Mouse (Mus musculus): ENCODE results near the gene Bcat2. TPM values are rescaled to one million over a fixed set of nuclear protein-coding genes. Genes with fewer than 3 reads are reported as not detected.

The Bcat2 gene
- polyA plus RNA-seq, 1 experiment, result 21.1 TPM

GRCm38 (mm10) chr7:45621443-45621842 lies 51.5 kb downstream of the Bcat2 start, which contains the start of gene Izumo1:
TSS of gene Izumo1 (plus strand) at chr7:45621811.
- no peaks in the 10 kb centered on the region for H3K4me1 ChIP-seq (ENCODE audit: control insufficient read depth, insufficient read depth, low read length)
- no peak within 1 kb of the TSS for H3K27ac ChIP-seq (ENCODE audit: insufficient read depth, low read length)
- TF ChIP-seq CTCF (IDR thresholded peaks at IDR 0.05; ENCODE audit: borderline replicate concordance, insufficient read depth, low read depth, low read length), result no peak
- TF ChIP-seq POLR2A (IDR thresholded peaks at IDR 0.05; ENCODE audit: borderline replicate concordance, insufficient read depth, low read length), result no peak
- no peak within 1 kb of the TSS for H3K4me3 ChIP-seq (replicated peaks; ENCODE audit: insufficient read depth, low read depth, low read length)
- no peak for DNase-seq
- WGBS, result 39% methylated on average over 9 of the region's 9 CpGs
- no peaks in the 10 kb centered on the region for H3K27me3 ChIP-seq (ENCODE audit: control insufficient read depth, insufficient read depth, low read length)

- TF ChIP-seq CTCF (IDR thresholded peaks at IDR 0.05; ENCODE audit: borderline replicate concordance, insufficient read depth, low read depth, low read length), result no peak
- TF ChIP-seq POLR2A (IDR thresholded peaks at IDR 0.05; ENCODE audit: borderline replicate concordance, insufficient read depth, low read length), result no peak
- H3K4me3 ChIP-seq (replicated peaks; ENCODE audit: insufficient read depth, low read depth, low read length), result no peak overlapping the region
- WGBS, result 91% methylated on average over 11 of the region's 11 CpGs
Measured at GRCm38 (mm10) chr7:45623507-45623906, 53.6 kb downstream of the Bcat2 start.

GRCm38 (mm10) chr7:45624718-45625117 lies 54.8 kb downstream of the Bcat2 start:
- no peaks in the 10 kb centered on the region for H3K27me3 ChIP-seq (ENCODE audit: control insufficient read depth, insufficient read depth, low read length)
- H3K4me1 ChIP-seq (ENCODE audit: control insufficient read depth, insufficient read depth, low read length), result no peaks in the 10 kb centered on the region
- 90% methylated on average over 3 of the region's 3 CpGs for WGBS
- no peak overlapping the region for H3K4me3 ChIP-seq (replicated peaks; ENCODE audit: insufficient read depth, low read depth, low read length)
- TF ChIP-seq CTCF (IDR thresholded peaks at IDR 0.05; ENCODE audit: borderline replicate concordance, insufficient read depth, low read depth, low read length), result no peak
- TF ChIP-seq POLR2A (IDR thresholded peaks at IDR 0.05; ENCODE audit: borderline replicate concordance, insufficient read depth, low read length), result no peak
- no peak for DNase-seq
- H3K27ac ChIP-seq (ENCODE audit: insufficient read depth, low read length), result no peak overlapping the region

More at GRCm38 (mm10) chr7:45623507-45623906, 53.6 kb downstream of the Bcat2 start:
- no peaks in the 10 kb centered on the region for H3K27me3 ChIP-seq (ENCODE audit: control insufficient read depth, insufficient read depth, low read length)
- H3K27ac ChIP-seq (ENCODE audit: insufficient read depth, low read length), result no peak overlapping the region
- no peak for DNase-seq
- no peaks in the 10 kb centered on the region for H3K4me1 ChIP-seq (ENCODE audit: control insufficient read depth, insufficient read depth, low read length)

DNA sequence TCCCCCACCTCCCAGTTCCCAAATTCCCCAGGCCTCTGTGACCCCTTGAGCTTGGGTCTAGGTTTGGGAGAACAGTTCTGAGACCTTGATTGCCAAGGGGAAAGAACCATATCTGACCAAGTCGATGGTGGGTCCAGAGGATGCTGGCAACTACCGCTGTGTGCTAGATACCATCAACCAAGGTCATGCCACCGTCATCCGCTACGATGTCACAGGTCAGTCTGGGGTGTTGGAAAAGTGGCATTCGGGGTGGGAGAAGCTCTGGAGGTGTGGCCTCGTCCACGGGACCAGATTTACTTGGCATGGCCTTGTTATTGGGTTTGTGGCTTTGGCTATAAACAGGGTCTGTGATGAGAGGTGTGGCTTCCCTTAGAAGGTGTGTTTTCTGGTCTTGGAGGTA lies 55.5 kb downstream of the Bcat2 start:
- TF ChIP-seq POLR2A (IDR thresholded peaks at IDR 0.05; ENCODE audit: borderline replicate concordance, insufficient read depth, low read length), result no peak
- WGBS, result 91% methylated on average over 8 of the region's 8 CpGs

DNA sequence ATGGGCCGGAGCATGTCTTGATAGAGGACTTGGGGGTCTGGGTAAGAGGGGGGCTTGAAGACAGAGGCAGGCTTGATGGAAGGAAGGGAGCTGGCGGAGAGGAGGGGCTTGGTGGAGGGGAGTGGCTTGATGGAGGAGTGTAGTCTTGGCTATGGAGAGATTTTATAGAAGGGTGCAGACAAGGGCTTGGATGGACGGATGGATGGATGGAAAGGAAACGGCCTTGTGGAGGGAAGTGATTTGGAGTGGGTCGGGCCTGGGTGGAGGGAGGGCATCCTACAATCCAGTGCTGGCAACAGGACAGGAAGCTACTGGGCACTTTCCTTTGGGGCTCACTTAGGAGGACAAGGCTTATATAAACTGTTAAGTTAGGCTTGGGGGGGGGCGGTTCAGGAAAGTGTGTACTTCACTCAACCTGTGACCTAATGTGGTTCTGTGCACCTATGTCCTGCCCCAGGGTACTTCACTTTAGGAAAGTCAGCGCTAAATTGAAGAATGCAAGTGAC lies 56.7 kb downstream of the Bcat2 start:
- WGBS, result 85% methylated on average over 7 of the region's 7 CpGs
- Histone ChIP-seq H3K27me3 (ENCODE audit: control insufficient read depth, insufficient read depth, low read length) (no peaks in the 10 kb centered on the region), H3K27ac (ENCODE audit: insufficient read depth, low read length) (no peak overlapping the region), H3K4me3 (replicated peaks; ENCODE audit: insufficient read depth, low read depth, low read length) (no peak overlapping the region), H3K4me1 (ENCODE audit: control insufficient read depth, insufficient read depth, low read length) (no peaks in the 10 kb centered on the region)
- no peak for DNase-seq
- no peak for TF ChIP-seq POLR2A (IDR thresholded peaks at IDR 0.05; ENCODE audit: borderline replicate concordance, insufficient read depth, low read length)
- no peak for TF ChIP-seq CTCF (IDR thresholded peaks at IDR 0.05; ENCODE audit: borderline replicate concordance, insufficient read depth, low read depth, low read length)

More for the DNA sequence above, 55.5 kb downstream of the Bcat2 start:
- Histone ChIP-seq H3K27ac (ENCODE audit: insufficient read depth, low read length) (no peak overlapping the region), H3K4me1 (ENCODE audit: control insufficient read depth, insufficient read depth, low read length) (no peaks in the 10 kb centered on the region), H3K27me3 (ENCODE audit: control insufficient read depth, insufficient read depth, low read length) (no peaks in the 10 kb centered on the region), H3K4me3 (replicated peaks; ENCODE audit: insufficient read depth, low read depth, low read length) (no peak overlapping the region)
- DNase-seq, result no peak

DNA sequence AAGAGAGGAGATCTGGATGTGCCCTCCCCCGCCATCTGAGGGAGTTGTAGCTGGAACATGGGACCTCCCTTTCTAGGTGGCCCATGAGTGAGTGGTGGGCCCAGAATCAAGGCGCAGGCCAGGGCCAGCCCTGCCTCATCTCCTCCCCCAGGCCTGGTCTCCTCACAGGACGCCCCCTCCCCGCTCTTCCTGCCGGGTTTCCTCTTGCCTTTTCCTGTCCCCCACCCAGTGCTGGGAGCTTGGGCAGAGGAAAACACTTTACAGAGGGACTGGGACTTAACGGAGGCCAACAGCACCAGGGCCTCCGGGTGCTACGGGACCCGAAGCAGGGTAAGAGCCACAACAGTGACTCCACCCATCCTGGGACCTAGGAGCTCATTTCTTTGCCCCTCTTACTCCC lies 57.3 kb downstream of the Bcat2 start, which contains the start of gene Rasip1:
TSS of gene Rasip1 (plus strand) at position 228 of the 400 bp plus-strand sequence.
- Histone ChIP-seq H3K27ac (ENCODE audit: insufficient read depth, low read length) (peak within 1 kb of the TSS; percentile 94), H3K27me3 (ENCODE audit: control insufficient read depth, insufficient read depth, low read length) (no peaks in the 10 kb centered on the region), H3K4me3 (replicated peaks; ENCODE audit: insufficient read depth, low read depth, low read length) (peak within 1 kb of the TSS; percentile 62), H3K4me1 (ENCODE audit: control insufficient read depth, insufficient read depth, low read length) (peaks cover 3% of the 10 kb centered on the region; the same call in 1 of the 2 replicates)
- TF ChIP-seq POLR2A (IDR thresholded peaks at IDR 0.05; ENCODE audit: borderline replicate concordance, insufficient read depth, low read length), result no peak
- TF ChIP-seq CTCF (IDR thresholded peaks at IDR 0.05; ENCODE audit: borderline replicate concordance, insufficient read depth, low read depth, low read length), result no peak
- DNase-seq, result no peak
- 93% methylated on average over 9 of the region's 9 CpGs for WGBS

DNA sequence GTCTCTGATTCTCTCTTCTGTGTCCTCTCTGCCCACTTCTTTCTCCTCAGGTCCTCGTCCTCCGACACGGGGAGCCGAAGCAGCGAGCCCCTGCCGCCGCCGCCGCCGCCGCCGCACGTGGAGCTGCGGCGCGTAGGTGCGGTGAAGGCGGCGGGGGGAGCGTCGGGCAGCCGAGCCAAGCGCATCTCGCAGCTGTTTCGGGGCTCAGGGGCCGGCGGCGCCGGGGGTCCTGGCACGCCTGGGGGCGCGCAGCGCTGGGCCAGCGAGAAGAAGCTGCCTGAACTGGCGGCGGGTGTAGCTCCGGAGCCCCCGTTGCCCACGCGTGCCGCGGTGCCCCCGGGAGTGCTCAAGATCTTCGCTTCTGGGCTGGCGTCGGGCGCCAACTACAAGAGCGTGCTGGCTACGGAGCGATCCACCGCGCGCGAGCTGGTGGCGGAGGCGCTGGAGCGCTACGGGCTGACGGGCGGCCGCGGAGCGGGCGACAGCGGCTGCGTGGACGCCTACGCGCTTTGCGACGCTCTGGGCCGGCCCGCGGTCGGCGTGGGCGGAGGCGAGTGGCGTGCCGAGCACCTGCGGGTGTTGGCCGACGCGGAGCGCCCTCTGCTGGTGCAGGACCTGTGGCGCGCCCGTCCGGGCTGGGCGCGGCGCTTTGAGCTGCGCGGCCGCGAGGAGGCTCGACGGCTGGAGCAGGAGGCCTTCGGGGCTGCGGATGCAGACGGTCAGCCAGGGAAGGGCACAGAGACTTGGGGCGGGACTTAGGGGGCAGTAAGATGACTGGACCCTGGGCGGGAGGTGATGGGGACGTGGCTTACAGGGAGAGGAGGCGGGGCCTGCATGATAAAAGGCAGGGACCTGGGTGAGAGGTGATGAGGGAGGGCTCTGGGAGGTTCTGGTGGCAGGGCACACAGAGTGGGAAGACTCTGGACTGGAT lies 58.7 kb downstream of the Bcat2 start:
- H3K4me1 ChIP-seq (ENCODE audit: control insufficient read depth, insufficient read depth, low read length), result peaks cover 4% of the 10 kb centered on the region; the same call in 1 of the 2 replicates
- peak; percentile 93 to 94 for DNase-seq
- H3K27ac ChIP-seq (ENCODE audit: insufficient read depth, low read length), result peak overlapping the region; percentile 94
- 1% methylated on average over 103 of the region's 105 CpGs for WGBS
- TF ChIP-seq CTCF (IDR thresholded peaks at IDR 0.05; ENCODE audit: borderline replicate concordance, insufficient read depth, low read depth, low read length) (peak; percentile 82), POLR2A (IDR thresholded peaks at IDR 0.05; ENCODE audit: borderline replicate concordance, insufficient read depth, low read length) (peak; percentile 97)
- H3K27me3 ChIP-seq (ENCODE audit: control insufficient read depth, insufficient read depth, low read length), result no peaks in the 10 kb centered on the region
- peak overlapping the region; percentile 62 for H3K4me3 ChIP-seq (replicated peaks; ENCODE audit: insufficient read depth, low read depth, low read length)

All from cerebellum, adult 2 months (tissue).